Mouse (Mus musculus) T-helper 1 cell (primary cell): ENCODE results near the gene 2410131K14Rik.

Experiments
- in situ Hi-C: fragments of 300-600 bp; cut with MboI, MseI; formaldehyde crosslinking; loops from one replicate; pipeline ENCODE4 v1.15.1; 2025; ENCODE audit warnings: high pct_unique_total_duplicates

2410131K14Rik gene

DNA sequence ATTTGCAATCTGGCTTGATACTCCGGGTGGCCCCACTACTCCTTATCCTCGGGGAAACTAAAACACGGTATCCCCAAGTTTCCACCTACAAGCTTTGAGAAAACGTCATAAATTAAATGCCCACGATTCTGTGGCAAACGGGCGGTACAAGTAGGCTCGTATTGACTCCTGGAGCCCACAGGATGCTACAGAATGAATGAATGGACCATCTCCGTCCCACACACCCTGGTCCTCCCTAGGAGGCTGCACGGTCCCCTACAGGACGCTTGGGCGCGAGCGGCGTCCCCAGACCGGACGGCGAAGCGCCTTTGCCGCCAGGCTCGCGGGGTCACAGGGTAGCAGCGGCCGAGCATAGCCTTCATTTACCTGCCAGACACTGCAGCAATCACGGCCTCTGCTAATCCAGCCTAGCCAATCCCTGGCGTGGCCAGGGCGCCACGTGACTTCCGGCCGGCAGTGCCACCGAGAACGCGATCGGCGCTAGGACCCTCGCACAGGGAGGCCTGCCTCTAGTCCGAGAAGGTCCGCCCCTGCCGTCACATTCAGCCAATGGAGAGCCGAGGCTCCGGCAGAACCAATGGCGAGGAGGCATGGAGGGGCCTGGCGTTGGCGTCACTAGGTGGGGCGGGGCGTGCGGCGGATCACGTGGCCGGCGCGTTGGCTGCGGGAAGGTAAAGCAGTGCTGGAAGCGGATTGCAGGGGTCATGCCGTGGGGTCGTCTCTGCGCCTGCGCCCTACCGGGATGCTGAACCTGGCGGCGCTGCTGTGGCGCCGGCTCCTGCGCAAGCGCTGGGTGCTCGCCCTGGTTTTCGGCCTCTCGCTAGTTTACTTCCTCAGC, at the start of gene 2410131K14Rik, which contains the start of gene Rnft2:
2410131K14Rik (plus strand) TSS at position 622 of the 838 bp plus-strand sequence.
Rnft2 (minus strand) TSS at position 511 of the 838 bp plus-strand sequence.
- in situ Hi-C loops, result no loop called here

DNA sequence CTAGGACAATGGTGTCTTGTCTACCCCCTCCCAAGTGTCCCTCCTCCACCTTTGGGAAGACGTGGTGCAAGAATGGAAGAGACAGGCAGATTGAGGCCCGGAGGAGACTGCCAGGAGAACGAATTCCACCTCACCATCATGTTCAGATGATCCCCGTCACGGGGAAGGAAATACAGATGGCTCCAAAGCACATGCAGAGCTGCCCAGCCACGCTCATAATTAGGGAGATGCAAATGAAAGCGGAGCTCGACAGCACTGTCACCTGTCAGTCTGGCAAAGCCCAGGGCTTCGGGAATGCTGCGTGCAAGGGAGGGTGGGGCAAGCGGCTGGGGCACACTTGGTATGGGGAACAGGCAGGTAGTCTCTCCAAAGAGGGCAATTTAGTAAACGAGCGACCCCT, 47.6 kb upstream of the 2410131K14Rik start:
- in situ Hi-C loops, result no loop called here

GRCm38 (mm10) chr5:118199670-118200069, 45.4 kb upstream of the 2410131K14Rik start:
- in situ Hi-C loops, result no loop called here

DNA sequence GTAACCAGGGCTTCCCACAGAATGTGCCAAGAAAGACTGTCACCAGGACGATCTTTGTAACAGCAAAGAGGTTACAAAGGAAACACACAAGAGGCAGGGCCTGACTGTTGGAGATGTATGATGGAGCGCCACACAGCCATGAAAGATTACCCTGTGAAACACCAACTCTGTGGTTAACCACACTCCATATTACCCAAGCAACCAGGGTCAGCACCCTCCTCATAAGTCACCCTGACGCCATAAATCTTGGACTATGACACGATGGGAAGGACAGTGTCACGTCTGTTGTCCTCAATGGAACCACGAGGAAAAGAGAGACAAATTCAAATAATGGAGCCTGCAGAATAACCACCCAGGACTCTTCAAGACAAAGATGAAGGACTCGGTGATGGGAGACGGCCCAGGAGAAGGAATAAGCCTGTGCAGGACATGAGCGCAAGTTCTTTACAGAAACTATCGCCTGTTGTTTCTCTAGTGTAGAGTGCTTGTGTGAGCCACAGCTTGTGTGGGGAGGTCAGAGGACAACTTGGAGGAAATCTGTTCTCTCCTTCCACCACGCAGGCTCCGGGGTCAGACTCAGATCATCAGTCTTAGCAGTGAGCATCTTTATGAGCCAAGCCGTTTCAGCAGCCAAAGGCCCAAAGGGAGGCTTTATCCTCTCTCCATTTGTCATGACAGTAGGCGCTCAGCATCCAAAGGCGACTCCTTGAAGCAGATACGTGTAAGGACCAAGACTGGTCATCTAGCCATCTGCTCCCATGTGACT, 40.2 kb upstream of the 2410131K14Rik start:
- in situ Hi-C loops, result no loop called here

GRCm38 (mm10) chr5:118205852-118206251, 39.2 kb upstream of the 2410131K14Rik start:
- in situ Hi-C loops, result no loop called here

DNA sequence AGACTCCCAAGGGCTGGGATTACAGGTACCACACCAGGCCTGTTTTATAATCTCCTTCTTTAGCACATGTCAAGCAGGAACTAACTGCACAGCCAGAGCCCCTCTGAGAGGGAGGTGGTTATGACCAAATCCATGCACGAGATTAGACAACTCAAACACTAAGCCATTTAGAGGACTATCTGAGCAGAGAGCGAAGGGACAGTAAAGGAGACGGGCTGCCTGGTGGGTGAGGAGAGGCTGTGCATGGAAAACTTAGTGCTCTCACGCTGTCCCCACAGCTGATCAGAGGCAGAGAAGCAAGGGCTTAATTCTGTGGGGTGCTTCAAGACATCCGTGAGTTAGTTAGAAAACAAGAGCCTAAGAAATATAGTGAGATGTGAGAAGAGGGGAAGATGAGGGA, 31.0 kb upstream of the 2410131K14Rik start:
- in situ Hi-C loops, result no loop called here

- in situ Hi-C loops, result no loop called here
Measured at GRCm38 (mm10) chr5:118214418-118215154, 30.4 kb upstream of the 2410131K14Rik start.

- in situ Hi-C loops, result no loop called here
Measured at GRCm38 (mm10) chr5:118217410-118217809, 27.6 kb upstream of the 2410131K14Rik start.

GRCm38 (mm10) chr5:118223142-118223757, 21.8 kb upstream of the 2410131K14Rik start:
- in situ Hi-C loops, result no loop called here

DNA sequence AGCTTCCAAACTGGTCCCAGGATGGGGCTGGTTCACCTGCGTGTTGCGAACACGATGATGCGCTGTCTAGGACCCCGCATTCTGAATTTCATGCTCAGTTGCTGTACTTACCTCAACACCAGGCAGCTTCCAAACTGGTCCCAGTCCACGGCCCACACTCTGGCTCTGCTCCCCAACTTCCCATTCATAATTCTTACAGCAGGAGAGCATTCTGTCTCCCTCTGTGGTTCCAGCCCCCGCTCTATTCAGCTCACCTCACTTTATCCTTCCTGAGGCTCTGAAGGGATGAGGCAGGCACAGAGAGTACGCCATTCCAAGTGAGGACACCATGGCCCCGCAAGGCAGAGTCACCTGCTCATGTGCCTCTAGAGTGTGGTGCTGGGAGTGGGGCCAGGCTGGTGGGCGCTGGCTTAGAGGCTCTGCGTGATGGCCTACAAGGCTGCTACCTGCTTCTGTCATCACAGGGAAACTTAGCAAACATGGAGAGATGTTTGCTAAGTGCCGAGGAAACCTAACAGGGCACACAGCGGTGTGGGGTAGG, 14.9 kb upstream of the 2410131K14Rik start:
- in situ Hi-C loops, result no loop called here

DNA sequence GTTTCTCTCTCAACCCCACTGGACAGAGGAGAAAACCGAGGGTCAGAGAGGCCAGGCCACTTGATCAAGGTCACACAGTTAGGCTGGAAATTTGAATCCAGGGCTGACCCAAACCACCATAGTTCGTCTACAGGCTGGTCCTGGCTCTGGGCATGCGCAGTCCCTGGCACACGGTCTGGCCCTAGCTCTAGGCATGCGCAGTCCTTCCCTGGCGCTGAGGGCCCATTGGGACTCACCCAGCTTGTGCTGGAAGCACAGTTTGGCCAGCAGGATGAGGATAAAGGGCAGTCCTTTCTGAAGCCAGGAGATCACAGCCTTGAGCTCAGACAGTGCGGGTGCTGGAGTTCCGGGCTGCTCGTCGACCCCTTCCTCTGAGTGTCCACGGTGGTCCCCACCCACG, 8.1 kb upstream of the 2410131K14Rik start:
- in situ Hi-C loops, result no loop called here

DNA sequence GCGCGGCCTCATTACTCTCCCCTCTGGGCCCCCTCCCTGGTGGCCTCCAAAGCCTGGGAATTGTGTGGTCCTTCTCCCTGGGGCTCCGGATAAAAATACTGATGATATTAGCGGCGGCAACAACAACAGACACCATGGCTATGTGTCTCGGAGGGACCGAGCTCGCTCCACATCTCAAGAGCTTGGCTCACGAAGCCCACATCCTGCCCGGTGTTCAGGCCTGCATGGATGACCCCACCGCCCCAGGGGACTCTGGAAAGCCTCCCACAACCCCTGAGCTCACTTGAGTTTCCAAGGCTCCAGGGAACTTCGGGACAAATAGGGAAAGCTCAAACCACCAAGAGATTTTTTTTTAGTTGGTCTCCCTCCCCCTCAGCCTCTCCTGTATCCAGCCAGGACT, 5.4 kb upstream of the 2410131K14Rik start:
- in situ Hi-C loops, result no loop called here

GRCm38 (mm10) chr5:118245606-118246308, 730 bp downstream of the 2410131K14Rik start:
- in situ Hi-C loops, result no loop called here

GRCm38 (mm10) chr5:118247378-118247777, 2.4 kb downstream of the 2410131K14Rik start:
- in situ Hi-C loops, result no loop called here

GRCm38 (mm10) chr5:118250987-118251386, 6.0 kb downstream of the 2410131K14Rik start:
- in situ Hi-C loops, result loop anchor here (25.0 kb wide), 1 partner anchor 486 kb away; no protein-coding TSS in a partner anchor

GRCm38 (mm10) chr5:118253551-118253950, 8.5 kb downstream of the 2410131K14Rik start:
- in situ Hi-C loops, result loop anchor here (25.0 kb wide), 1 partner anchor 484 kb away; no protein-coding TSS in a partner anchor

- in situ Hi-C loops, result loop anchor here (25.0 kb wide), 1 partner anchor 480 kb away; no protein-coding TSS in a partner anchor
Measured at GRCm38 (mm10) chr5:118256981-118257380, 12.0 kb downstream of the 2410131K14Rik start.

DNA sequence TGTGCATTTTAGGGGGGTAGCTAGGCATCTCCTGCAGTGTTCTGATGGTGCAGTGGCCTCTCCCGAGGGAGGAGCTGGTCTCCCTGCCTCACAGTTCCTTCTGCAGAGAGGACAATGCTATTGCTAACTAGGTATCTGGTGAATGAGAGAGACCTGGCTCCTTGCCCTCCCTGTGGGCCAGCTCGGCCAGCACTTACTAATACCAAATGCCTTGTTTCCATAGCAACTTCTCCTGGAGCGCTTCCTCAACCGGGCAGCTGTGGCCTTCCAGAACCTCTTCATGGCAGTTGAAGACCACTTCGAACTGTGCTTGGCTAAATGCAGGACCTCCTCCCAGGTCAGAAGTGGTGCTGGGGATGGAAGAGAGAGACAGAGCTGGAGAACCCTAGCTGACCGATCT, 14.1 kb downstream of the 2410131K14Rik start:
- in situ Hi-C loops, result loop anchor here (25.0 kb wide), 1 partner anchor 478 kb away; no protein-coding TSS in a partner anchor

DNA sequence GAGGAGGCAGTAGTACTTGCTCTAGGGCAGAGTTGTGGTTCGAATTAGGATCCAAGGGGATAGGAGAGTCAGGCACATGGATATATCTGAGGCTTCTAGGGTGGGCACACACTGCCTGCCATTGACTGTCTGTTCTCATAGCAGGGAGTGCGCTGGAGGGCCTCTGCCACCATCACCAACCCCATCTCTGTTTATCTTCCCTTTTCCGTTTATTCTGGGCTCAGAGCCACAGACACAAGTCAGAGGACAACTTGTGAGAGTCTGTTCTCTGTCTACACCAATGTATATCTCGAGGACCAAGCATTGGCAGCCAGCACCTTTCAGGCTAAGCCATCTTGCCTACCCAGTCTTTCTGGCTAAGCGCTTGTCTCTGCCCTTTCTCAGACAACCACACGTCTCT, 14.6 kb downstream of the 2410131K14Rik start:
- in situ Hi-C loops, result loop anchor here (25.0 kb wide), 1 partner anchor 478 kb away; no protein-coding TSS in a partner anchor

GRCm38 (mm10) chr5:118260055-118260454, 15.0 kb downstream of the 2410131K14Rik start:
- in situ Hi-C loops, result loop anchor here (25.0 kb wide), 1 partner anchor 477 kb away; no protein-coding TSS in a partner anchor
